Mouse (Mus musculus): ENCODE data around the gene Gm10273.

Gm10273 gene

GRCm38 (mm10) chr10:59403793-59404149 is 8.3 kb downstream of the Gm10273 start:
- no peak for DNase-seq

GRCm38 (mm10) chr10:59408499-59408898 is 13.1 kb downstream of the Gm10273 start:
- DNase-seq = no peak

DNA sequence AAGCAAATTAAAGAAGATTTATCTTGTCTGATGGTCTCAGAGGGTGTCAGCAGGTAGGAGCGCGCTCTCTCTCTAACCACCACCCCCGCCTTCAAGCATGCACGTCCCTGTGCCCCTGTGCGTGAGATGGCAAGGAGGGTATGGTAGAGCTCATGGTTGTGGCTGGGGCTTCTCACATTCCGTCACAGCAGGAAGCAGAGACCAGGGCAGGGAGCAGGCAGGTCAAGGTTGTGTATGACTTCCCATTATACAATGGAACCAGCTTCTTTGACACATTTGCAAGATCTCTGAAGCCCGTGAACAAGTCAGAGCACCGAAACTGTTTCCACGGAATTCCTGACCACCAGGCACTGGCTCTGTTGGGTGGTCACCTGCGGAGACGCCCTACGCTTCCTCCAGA is 14.8 kb downstream of the Gm10273 start:
- DNase-seq = no peak

- no peak for DNase-seq
These were observed 18.3 kb downstream of the Gm10273 start for GRCm38 (mm10) chr10:59413711-59414110.

GRCm38 (mm10) chr10:59416623-59417022 is 21.2 kb downstream of the Gm10273 start:
- DNase-seq = no peak

GRCm38 (mm10) chr10:59419516-59419915 is 24.1 kb downstream of the Gm10273 start:
- DNase-seq = no peak

- DNase-seq = no peak
These were observed 29.0 kb downstream of the Gm10273 start for GRCm38 (mm10) chr10:59424453-59424852.

GRCm38 (mm10) chr10:59425369-59425768 is 29.9 kb downstream of the Gm10273 start:
- no peak for DNase-seq

DNA sequence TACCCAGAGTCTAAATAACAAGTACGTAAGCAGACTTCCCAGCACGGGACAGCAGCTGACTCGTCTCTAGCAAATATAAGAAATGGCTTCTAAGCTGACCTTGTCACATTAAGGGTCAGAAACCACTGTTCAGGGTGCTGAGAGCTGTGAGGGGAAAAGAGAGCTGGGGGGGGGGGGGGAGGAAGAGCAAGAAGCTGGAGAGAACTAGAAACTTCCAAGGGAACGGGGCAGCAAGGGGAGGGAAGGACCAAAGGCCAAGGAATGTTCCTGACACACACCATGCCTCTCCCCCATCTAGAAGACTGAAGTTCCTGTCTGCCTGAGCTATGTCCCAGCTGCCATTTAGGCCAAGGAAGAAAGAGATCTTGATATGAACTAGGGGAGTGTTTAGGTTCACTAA is 30.9 kb downstream of the Gm10273 start:
- no peak for DNase-seq

- no peak for DNase-seq
These were observed 34.2 kb downstream of the Gm10273 start for GRCm38 (mm10) chr10:59429448-59430135.

DNA sequence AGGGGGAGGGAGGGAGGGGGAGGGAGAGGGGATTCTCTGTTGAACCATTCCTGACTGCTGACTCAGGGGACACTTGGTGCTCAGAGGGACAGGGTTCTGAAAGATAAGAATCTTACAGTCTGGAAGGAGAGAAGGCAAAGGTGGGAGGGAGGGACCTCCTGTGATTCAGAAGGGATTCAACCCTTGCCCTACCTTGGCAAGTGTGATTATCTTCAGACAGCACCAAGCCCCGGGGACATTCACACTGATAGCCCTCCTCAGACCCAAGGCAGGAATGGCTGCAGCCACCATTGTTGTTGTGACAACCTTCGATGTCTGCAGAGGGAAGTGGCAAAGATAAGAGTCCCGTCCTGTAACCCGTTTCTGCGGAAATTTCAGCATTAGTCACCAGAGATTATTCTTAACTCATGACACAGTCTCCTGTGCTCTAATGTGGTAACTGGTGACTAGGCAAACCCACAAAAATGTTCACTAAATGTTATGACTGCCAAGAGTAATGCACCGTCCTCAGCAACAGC is 35.3 kb downstream of the Gm10273 start:
- DNase-seq = no peak

- no peak for DNase-seq
These were observed 40.3 kb downstream of the Gm10273 start for GRCm38 (mm10) chr10:59435746-59436145.

- no peak for DNase-seq
These were observed 43.2 kb downstream of the Gm10273 start for GRCm38 (mm10) chr10:59438651-59439050.

- no peak for DNase-seq
These were observed 44.1 kb downstream of the Gm10273 start for GRCm38 (mm10) chr10:59439508-59439931.

DNA sequence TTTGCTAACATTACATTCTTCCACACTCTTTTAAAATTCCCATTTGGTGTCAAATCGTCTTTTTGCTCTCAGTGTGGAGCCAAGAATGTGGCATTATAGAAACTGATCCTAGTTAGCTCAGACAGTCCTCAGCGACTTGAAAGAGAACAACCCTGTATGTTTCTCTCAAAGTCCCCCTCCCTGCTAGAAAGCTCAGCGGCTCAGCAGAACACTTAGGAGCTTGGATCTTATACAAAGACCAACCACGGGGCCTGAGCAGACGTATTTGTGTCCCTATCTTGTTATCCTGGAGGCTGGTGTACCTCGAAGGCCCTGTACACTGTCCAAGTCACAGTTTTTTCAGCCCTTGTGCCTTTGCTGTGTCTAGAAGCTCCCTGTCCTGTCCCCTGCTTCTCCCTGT is 44.7 kb downstream of the Gm10273 start:
- no peak for DNase-seq

DNA sequence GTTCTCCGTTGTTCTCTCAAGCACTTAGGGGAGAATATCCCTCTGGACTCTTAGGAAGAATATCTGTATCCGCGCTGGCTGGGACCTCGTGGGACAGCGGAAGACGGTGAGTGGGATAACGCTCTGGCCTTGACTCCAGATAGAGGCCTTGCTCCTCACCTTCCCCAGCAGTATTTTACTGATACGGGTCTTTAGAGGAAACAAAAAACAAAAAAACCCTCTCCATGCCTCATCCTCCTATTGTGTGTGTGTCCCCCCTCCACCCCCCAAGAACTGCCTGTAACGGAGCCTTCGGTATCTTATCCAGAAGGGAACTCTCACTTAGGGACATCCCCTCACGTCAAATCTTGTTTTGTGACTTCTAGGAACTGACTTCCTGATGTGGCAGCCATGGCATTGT is 46.3 kb downstream of the Gm10273 start, which contains the start of gene Oit3:
Gene Oit3 (minus strand): TSS at position 44 of the 400 bp plus-strand sequence.
- DNase-seq = no peak

DNA sequence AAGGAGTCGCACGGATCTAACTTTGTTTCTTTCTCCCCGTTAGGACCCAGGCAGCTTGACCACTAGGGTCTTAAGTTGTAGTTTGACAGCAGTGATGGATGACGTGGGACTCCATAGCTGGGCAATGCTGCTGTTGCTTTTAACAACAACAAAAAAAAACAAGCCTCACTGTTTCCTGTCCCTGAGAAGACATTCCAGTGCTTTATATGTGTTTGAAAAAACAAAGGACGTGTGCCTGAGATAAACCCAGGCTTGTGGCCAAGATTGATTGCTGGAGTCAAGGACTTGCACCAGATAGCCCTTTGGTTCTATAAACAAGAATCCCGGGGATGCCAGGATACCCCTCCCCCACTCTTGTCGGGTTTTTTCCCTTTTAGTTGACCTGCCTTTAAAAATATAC is 47.8 kb downstream of the Gm10273 start:
- no peak for DNase-seq

DNA sequence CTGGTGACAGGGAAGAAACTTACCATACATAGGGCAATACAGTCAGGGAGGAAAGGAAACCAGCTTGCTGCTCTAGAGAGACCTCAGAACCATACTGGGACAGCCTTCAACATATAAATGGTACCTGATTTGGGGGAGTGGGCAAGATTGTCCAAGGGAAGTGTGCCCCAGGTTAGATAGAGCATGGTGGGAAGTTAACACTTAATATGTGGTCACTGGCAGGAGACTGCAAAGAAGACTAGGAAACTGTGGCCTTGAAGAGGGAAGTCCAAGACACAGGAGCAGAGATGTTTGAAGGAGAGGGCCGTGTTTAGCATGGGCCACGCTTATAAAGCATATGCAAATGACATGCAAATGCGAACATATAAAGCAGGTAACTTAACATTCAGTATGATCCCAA is 48.7 kb downstream of the Gm10273 start:
- DNase-seq = no peak

DNA sequence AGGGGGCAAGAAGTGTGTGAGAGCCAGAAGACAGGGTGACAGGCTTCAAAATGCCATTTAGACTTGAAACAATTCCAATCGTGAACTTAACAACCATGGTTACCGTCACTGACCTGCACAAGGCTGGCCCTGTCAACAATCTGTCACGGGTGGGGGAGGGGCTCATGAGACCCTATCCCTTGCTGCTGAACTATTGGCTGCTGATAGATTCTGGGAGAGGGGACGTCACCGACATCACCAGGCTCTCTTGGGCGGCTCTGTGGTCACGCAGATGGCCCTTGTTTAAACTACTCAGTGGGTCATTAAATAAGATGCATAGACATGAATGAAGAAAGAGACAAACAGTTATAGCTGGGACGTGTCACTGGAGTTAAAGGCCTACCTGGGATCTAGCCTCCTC is 49.2 kb downstream of the Gm10273 start:
- no peak for DNase-seq

All from thymus, adult 18-20 months (tissue).